In the genomic region with DNA sequence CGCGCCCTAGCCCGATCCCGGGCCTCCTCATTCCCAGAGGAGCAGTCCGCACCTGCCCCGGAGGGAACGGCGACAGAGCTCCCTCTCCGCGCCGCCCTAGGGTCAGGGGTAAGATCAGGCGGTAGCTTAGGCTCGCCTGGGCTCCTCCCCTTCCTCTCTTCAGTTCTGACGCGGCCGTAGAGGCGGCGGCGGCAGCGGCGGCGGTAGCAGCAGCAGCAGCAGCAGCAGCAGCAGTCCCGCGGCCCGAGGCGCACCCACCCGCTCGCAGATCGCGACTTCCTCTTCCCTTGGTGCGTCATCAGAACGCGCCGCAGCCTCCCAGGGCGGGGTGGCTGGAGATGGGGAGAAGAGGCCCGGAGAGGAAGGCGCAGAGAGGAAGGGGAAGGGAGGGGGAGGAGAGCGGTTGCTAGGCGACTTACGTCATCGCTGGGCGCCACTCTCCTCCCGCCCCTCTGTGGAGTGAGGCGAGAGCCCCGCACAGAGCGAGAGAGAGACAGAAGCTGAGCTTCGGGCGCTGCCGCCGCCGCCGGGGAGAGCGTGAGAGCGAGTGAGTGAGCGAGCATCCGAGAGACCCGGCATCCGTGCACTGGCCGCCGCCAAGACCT, we compare ENCODE assay signal across 7 mouse cellular contexts. TPM values are rescaled to one million over a fixed set of nuclear protein-coding genes. Genes with fewer than 3 reads are reported as not detected.
A peak's percentile ranks its signal among the peaks of the same experiment; 100 is the strongest.
DNase-seq lines count a peak whose midpoint lies in the region; ATAC-seq lines count a peak whose summit lies in the region.

No protein-coding gene starts in this region.

- no peaks in the 10 kb centered on the region for H3K27me3 ChIP-seq in intestine, embryonic 16.5 days (replicated peaks; ENCODE audit: control insufficient read depth, insufficient read depth, low read length)
- no peaks in the 10 kb centered on the region for H3K27me3 ChIP-seq in midbrain, embryonic 11.5 days (ENCODE audit: control insufficient read depth, insufficient read depth, low read length)

- H3K4me1 ChIP-seq in intestine, embryonic 16.5 days (ENCODE audit: control insufficient read depth, insufficient read depth, low read length) = peaks cover 9% of the 10 kb centered on the region; the same call in 1 of the 2 replicates
- H3K4me1 ChIP-seq in midbrain, embryonic 11.5 days (ENCODE audit: control insufficient read depth, insufficient read depth, low read length) = peaks cover 17% of the 10 kb centered on the region

- H3K27ac ChIP-seq in intestine, embryonic 16.5 days (ENCODE audit: low read length) = peak overlapping the region; percentile 97
- H3K27ac ChIP-seq in midbrain, embryonic 11.5 days (ENCODE audit: low read depth, low read length) = peak overlapping the region; percentile 91

- ATAC-seq in intestine, embryonic 16.5 days = peak; percentile 99
- ATAC-seq in midbrain, embryonic 11.5 days (ENCODE audit: low FRiP score) = peak; percentile 98

- under 1% methylated on average over 53 of the region's 60 CpGs for WGBS in intestine, embryonic 16.5 days
- WGBS in midbrain, embryonic 11.5 days = under 1% methylated on average over 57 of the region's 60 CpGs

- H3K9me3 ChIP-seq in intestine, embryonic 16.5 days (ENCODE audit: control insufficient read depth, low read length) = no peaks in the 10 kb centered on the region
- H3K9me3 ChIP-seq in midbrain, embryonic 11.5 days (ENCODE audit: control insufficient read depth, low read length) = no peaks in the 10 kb centered on the region

- intact Hi-C loops in left cerebral cortex, postnatal 36 days (cut with DNase I) = loop anchor here (10.0 kb wide), 1 partner anchor 119 kb away; no protein-coding TSS in a partner anchor

- H3K4me3 ChIP-seq in intestine, embryonic 16.5 days (ENCODE audit: low read length) = peak overlapping the region; percentile 97
- peak overlapping the region; percentile 71 for H3K4me3 ChIP-seq in midbrain, embryonic 11.5 days (ENCODE audit: low read depth, low read length)

- peak; percentile 100 for DNase-seq in adrenal gland, adult 8-10 months
- peak; percentile 100 for DNase-seq in embryo, embryonic 9.5 days (ENCODE audit: extremely low spot score)
- peak; percentile 99 to 100 for DNase-seq in gastrocnemius, postnatal 4 days (ENCODE audit: low spot score in 2 of 2)
- peak; percentile 100 for DNase-seq in left cerebral cortex, postnatal 36 days (ENCODE audit: low spot score in 2 of 2)
- peak; percentile 100 for DNase-seq in midbrain, embryonic 11.5 days (ENCODE audit: low spot score, missing footprints)
- peak; percentile 99 for DNase-seq in skeletal muscle tissue, adult 2 months (ENCODE audit: low read depth, low spot score)

- H3K9ac ChIP-seq in intestine, embryonic 16.5 days (ENCODE audit: low read depth, low read length) = peak overlapping the region; percentile 86
- H3K9ac ChIP-seq in midbrain, embryonic 11.5 days (ENCODE audit: low read length) = peak overlapping the region; percentile 90

- H3K36me3 ChIP-seq in intestine, embryonic 16.5 days (ENCODE audit: control insufficient read depth, insufficient read depth, low read length) = no peaks in the 10 kb centered on the region
- H3K36me3 ChIP-seq in midbrain, embryonic 11.5 days (ENCODE audit: control insufficient read depth, insufficient read depth, low read length) = no peaks in the 10 kb centered on the region

- peak overlapping the region; percentile 94 for H3K4me2 ChIP-seq in intestine, embryonic 16.5 days (ENCODE audit: low read depth, low read length)
- H3K4me2 ChIP-seq in midbrain, embryonic 11.5 days = peak overlapping the region; percentile 99

RNA-seq across cellular contexts. Expression of gene Fbxw7, which starts 0.8 kb away (rescaled TPM):
- total RNA-seq in adrenal gland, adult 8-10 months (2022) = 10 to 100 TPM; 17.7 to 20.8 (median 20.0) TPM
- total RNA-seq in gastrocnemius, postnatal 4 days (2021) = 10 to 100 TPM; 41.8 to 49.6 TPM
- polyA plus RNA-seq in intestine, embryonic 16.5 days (2015; fragmentation: Nextera tagmentation; extraction: Ambion mirVana) = 7.0 and 7.8 TPM in 2 replicates
- 100 to 1,000 TPM; 247 to 264 TPM for total RNA-seq in left cerebral cortex, postnatal 36 days (2021)
- 15.5 and 18.4 TPM in 2 replicates for polyA plus RNA-seq in midbrain, embryonic 11.5 days (2014; fragmentation: Nextera tagmentation; extraction: Ambion mirVana)

Comparison
In these comparisons a context has a peak if more than half of its experiments do, and no peak if none do; other contexts are left out.
1. Peak in every context shown above with its lines: DNase-seq, ATAC-seq, H3K4me3 ChIP-seq and H3K27ac ChIP-seq.
2. RNA of gene Fbxw7, which starts 0.8 kb away (total RNA-seq): 247 to 264 TPM in left cerebral cortex, postnatal 36 days; 41.8 to 49.6 TPM in gastrocnemius, postnatal 4 days and 17.7 to 20.8 TPM in adrenal gland, adult 8-10 months; every median in the first group is over 4 times any median in the second.